Mouse (Mus musculus) brain, embryonic 14.5 days (tissue): ENCODE measurements around the gene Tmprss9.

ENCODE experiments used
- CTCF ChIP-seq: fragments of 200-500 bp; IDR thresholded peaks from 2 replicates; pipeline ENCODE4 v1.5.1; 2012; ENCODE audit warnings: inconsistent platforms, mild to moderate bottlenecking, moderate library complexity, borderline replicate concordance; ENCODE audit not compliant: insufficient read depth, insufficient read length; ENCODE audit errors: extremely low read depth
- POLR2A ChIP-seq: fragments of 200-500 bp; IDR thresholded peaks from 2 replicates; pipeline ENCODE4 v1.6.1; 2012; ENCODE audit warnings: mild to moderate bottlenecking, inconsistent platforms, borderline replicate concordance; ENCODE audit not compliant: poor library complexity, insufficient read depth, insufficient read length, severe bottlenecking; ENCODE audit errors: extremely low read depth

GRCm38 (mm10) chr10:80823847-80824643, 47.6 kb upstream of the Tmprss9 start:
- no peak for TF ChIP-seq CTCF
- TF ChIP-seq POLR2A = no peak
